Mouse (Mus musculus) ovary, adult 10 weeks (tissue): ENCODE results near the gene Sf3a3. TPM values are rescaled to one million over a fixed set of nuclear protein-coding genes. Genes with fewer than 3 reads are reported as not detected.

Experiments
- polyA plus RNA-seq: library from polyadenylated mRNA; stranded (reverse); fragments of 350-450 nt; fragmentation: Illumina TruSeq; extraction: RNeasy Lipid Tissue Mini Kit (QIAGEN cat#74804); gene quantifications from one replicate; pipeline ENCODE4 v1.2.3, GENCODE M21; 2014

Sf3a3 gene
- 57.9 TPM for polyA plus RNA-seq

GRCm38 (mm10) chr4:124714545-124715481, at the start of gene Sf3a3:
Gene Sf3a3 (plus strand): TSS chr4:124714776.

GRCm38 (mm10) chr4:124693135-124693894, 21.3 kb upstream of the Sf3a3 start, which contains the start of gene Utp11:
Gene Utp11 (minus strand): TSS chr4:124693600.

GRCm38 (mm10) chr4:124700248-124700971, 14.2 kb upstream of the Sf3a3 start, which contains the start of gene Fhl3:
Gene Fhl3 (plus strand): TSS chr4:124700701.

GRCm38 (mm10) chr4:124741376-124742343, 27.1 kb downstream of the Sf3a3 start, which contains the start of gene Inpp5b:
Gene Inpp5b (plus strand): TSS chr4:124741850.

Other genes with a start within 250 kb of the Sf3a3 start
- gene 3100002H09Rik, start 104.0 kb upstream of the Sf3a3 start, polyA plus RNA-seq, result not detected
- gene Pou3f1, start 58.0 kb upstream of the Sf3a3 start, polyA plus RNA-seq, result not detected
- 60.9 TPM for gene Utp11, start 21.2 kb upstream of the Sf3a3 start, polyA plus RNA-seq
- gene Fhl3, start 14.1 kb upstream of the Sf3a3 start, polyA plus RNA-seq, result 0.29 TPM
- 23.3 TPM for gene Inpp5b, start 27.1 kb downstream of the Sf3a3 start, polyA plus RNA-seq
- 16.2 TPM for gene Mtf1, start 87.3 kb downstream of the Sf3a3 start, polyA plus RNA-seq
- gene Yrdc, start 135.9 kb downstream of the Sf3a3 start, polyA plus RNA-seq, result 23.4 TPM
- 4.1 TPM for gene 1110065P20Rik, start 136.4 kb downstream of the Sf3a3 start, polyA plus RNA-seq
- 0.60 TPM for gene Maneal, start 147.4 kb downstream of the Sf3a3 start, polyA plus RNA-seq
- gene Epha10, start 166.1 kb downstream of the Sf3a3 start, polyA plus RNA-seq, result not detected
- gene 9930104L06Rik, start 222.3 kb downstream of the Sf3a3 start, polyA plus RNA-seq, result 5.5 TPM
- 71.4 TPM for gene Cdca8, start 224.5 kb downstream of the Sf3a3 start, polyA plus RNA-seq